Mouse (Mus musculus) forebrain, embryonic 16.5 days (tissue): ENCODE results near the gene Arhgap40. TPM values are rescaled to one million over a fixed set of nuclear protein-coding genes. Genes with fewer than 3 reads are reported as not detected.
A peak's percentile ranks its signal among the peaks of the same experiment; 100 is the strongest.

ENCODE experiments used
- ATAC-seq: fragments of 200-750 bp; cut with Nextera tagmentation; 2 replicates; pipeline ENCODE4 v1.8.0; 2017; ENCODE audit warnings: mild to moderate bottlenecking, moderate library complexity
- H3K27ac ChIP-seq: fragments of 300-500 bp; sonication (generic); 2 replicates; pipeline ENCODE4 v1.5.1; 2014; ENCODE audit warnings: low read length, control low read depth
- H3K27me3 ChIP-seq: fragments of 300-500 bp; sonication (generic); replicated peaks from 2 replicates; pipeline ENCODE4 v1.6.1; 2014; ENCODE audit warnings: low read length; ENCODE audit not compliant: control insufficient read depth, insufficient read depth
- H3K36me3 ChIP-seq: fragments of 300-500 bp; sonication (generic); 2 replicates; pipeline ENCODE4 v1.6.1; 2014; ENCODE audit not compliant: control insufficient read depth, insufficient read depth
- H3K4me1 ChIP-seq: fragments of 300-500 bp; sonication (generic); replicated peaks from 2 replicates; pipeline ENCODE4 v1.6.1; 2014; ENCODE audit warnings: low read length; ENCODE audit not compliant: control insufficient read depth, insufficient read depth
- H3K4me2 ChIP-seq: fragments of 300-500 bp; sonication (generic); 2 replicates; pipeline ENCODE4 v1.6.1; 2014; ENCODE audit warnings: mild to moderate bottlenecking, low read length, control low read depth
- H3K4me3 ChIP-seq: fragments of 300-500 bp; sonication (generic); replicated peaks from 2 replicates; pipeline ENCODE4 v1.5.1; 2014; ENCODE audit warnings: mild to moderate bottlenecking, low read length, control low read depth
- H3K9ac ChIP-seq: fragments of 300-500 bp; sonication (generic); replicated peaks from 2 replicates; pipeline ENCODE4 v1.6.1; 2014; ENCODE audit warnings: low read depth, low read length, control low read depth
- H3K9me3 ChIP-seq: fragments of 300-500 bp; sonication (generic); 2 replicates; pipeline ENCODE4 v1.6.1; 2016; ENCODE audit warnings: low read length; ENCODE audit not compliant: control insufficient read depth
- WGBS: fragments of 180-500 bp; shearing (Covaris S2); extraction: QIAGEN DNeasy Blood & Tissue Kit; methylation state at CpG from one replicate; pipeline ENCODE4 v1.1.7; 2014; 5-methylcytosine and 5-hydroxymethylcytosine counted together
- polyA plus RNA-seq: library from polyadenylated mRNA; unstranded; fragments of >200 nt; fragmentation: Nextera tagmentation; extraction: Ambion mirVana; gene quantifications from 2 replicates; pipeline ENCODE4 v1.2.1, GENCODE M21; 2015

Gene Arhgap40
- polyA plus RNA-seq, 1 experiment from 2014 or later: 0.94 TPM

GRCm38 (mm10) chr2:158590495-158590894, 77.9 kb downstream of the Arhgap40 start:
- Histone ChIP-seq H3K27me3 (no peaks in the 10 kb centered on the region), H3K4me1 (peaks cover 45% of the 10 kb centered on the region), H3K4me3 (no peak overlapping the region), H3K9ac (no peak overlapping the region), H3K4me2 (no peak overlapping the region), H3K9me3 (no peaks in the 10 kb centered on the region), H3K36me3 (no peaks in the 10 kb centered on the region), H3K27ac (no peak overlapping the region; the same call in 1 of the 2 replicates)
- ATAC-seq: no peak
- 39% methylated on average over 3 of the region's 3 CpGs for WGBS

DNA sequence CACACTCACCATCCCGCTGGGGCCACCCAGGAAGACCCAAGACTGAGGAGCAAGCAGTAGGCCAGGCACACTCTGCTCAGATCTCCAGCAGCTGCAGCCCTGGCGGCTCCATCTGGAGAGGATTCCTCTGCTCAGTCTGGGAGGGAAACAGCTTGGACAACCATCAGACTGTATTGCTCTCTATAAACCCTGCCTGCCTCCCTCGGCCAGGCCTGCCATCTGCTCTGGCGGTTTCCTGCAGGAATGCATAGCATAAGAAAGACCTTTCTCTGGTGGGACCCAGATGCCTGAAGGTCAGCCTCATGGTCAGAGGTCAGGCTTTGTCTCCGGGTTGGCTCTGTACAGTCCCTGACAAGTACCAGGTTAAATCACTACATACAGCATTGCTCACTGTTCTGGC, 78.7 kb downstream of the Arhgap40 start:
- Histone ChIP-seq H3K4me2 (no peak overlapping the region), H3K27me3 (no peaks in the 10 kb centered on the region), H3K4me1 (peaks cover 52% of the 10 kb centered on the region), H3K9ac (no peak overlapping the region), H3K27ac (no peak overlapping the region), H3K36me3 (no peaks in the 10 kb centered on the region), H3K4me3 (no peak overlapping the region), H3K9me3 (no peaks in the 10 kb centered on the region)
- WGBS: 56% methylated on average over 5 of the region's 5 CpGs
- no peak for ATAC-seq

GRCm38 (mm10) chr2:158593371-158593770, 80.8 kb downstream of the Arhgap40 start:
- Histone ChIP-seq H3K4me2 (no peak overlapping the region), H3K4me1 (peaks cover 48% of the 10 kb centered on the region), H3K27ac (no peak overlapping the region), H3K27me3 (no peaks in the 10 kb centered on the region), H3K4me3 (no peak overlapping the region), H3K9me3 (no peaks in the 10 kb centered on the region), H3K36me3 (no peaks in the 10 kb centered on the region), H3K9ac (no peak overlapping the region)
- no peak for ATAC-seq
- WGBS: 76% methylated on average over 4 of the region's 4 CpGs

DNA sequence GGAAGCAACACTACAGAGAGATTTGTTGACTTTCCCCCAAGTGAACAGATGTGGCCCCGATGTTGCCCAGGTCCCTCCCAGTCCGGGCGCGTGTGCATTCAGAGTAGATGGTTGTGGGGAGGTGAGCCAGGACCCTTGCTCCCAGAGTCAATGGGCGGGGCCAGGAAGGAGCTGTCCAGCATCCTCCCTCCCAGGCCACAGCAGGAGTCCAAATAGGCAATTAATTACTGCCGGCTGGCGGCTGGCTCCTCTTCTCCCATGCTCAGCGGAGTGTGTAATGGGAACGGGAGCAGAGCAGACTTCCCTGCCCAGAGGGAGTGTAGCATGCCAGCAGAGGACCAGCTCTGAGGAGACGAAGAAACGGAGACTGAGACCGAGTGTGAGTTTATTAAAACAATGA, 82.5 kb downstream of the Arhgap40 start:
- H3K4me3 ChIP-seq: no peak overlapping the region
- ATAC-seq: peak; percentile 73
- 1% methylated on average over 12 of the region's 12 CpGs for WGBS
- peak overlapping the region; percentile 68 for H3K27ac ChIP-seq
- 0 out of 2 replicates have a peak, but pooled peaks cover 3% of the 10 kb centered on the region for H3K27me3 ChIP-seq
- peak overlapping the region; percentile 33; the same call in 1 of the 2 replicates for H3K9ac ChIP-seq
- no peaks in the 10 kb centered on the region for H3K9me3 ChIP-seq
- peaks cover 38% of the 10 kb centered on the region for H3K4me1 ChIP-seq
- peak overlapping the region; percentile 40 for H3K4me2 ChIP-seq
- no peaks in the 10 kb centered on the region for H3K36me3 ChIP-seq

DNA sequence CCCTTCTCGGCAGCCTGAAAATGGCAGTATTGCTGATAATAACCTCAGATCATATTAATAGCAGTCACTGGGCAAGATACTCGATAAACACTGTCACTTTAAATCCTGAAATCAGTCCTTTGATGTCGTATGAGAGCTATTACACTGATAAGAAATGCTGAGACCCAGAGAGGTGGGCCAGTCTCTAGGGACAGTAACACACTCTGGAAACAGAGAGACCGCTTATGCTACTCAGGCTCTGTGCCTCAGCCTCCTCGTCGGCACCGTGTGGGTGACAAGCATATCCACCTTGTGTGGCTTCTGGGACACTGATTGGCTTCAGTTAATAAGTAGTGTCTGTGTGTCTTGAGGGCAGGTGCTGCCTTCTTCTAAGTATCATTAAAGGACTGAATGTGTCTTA, 83.0 kb downstream of the Arhgap40 start:
- H3K4me1 ChIP-seq: peaks cover 35% of the 10 kb centered on the region
- no peak overlapping the region for H3K4me3 ChIP-seq
- H3K27ac ChIP-seq: peak overlapping the region; percentile 68
- H3K36me3 ChIP-seq: no peaks in the 10 kb centered on the region
- H3K27me3 ChIP-seq: 0 out of 2 replicates have a peak, but pooled peaks cover 3% of the 10 kb centered on the region
- no peak for ATAC-seq
- peak overlapping the region; percentile 33; the same call in 1 of the 2 replicates for H3K9ac ChIP-seq
- WGBS: 9% methylated on average over 7 of the region's 7 CpGs
- peak overlapping the region; percentile 40 for H3K4me2 ChIP-seq
- no peaks in the 10 kb centered on the region for H3K9me3 ChIP-seq

DNA sequence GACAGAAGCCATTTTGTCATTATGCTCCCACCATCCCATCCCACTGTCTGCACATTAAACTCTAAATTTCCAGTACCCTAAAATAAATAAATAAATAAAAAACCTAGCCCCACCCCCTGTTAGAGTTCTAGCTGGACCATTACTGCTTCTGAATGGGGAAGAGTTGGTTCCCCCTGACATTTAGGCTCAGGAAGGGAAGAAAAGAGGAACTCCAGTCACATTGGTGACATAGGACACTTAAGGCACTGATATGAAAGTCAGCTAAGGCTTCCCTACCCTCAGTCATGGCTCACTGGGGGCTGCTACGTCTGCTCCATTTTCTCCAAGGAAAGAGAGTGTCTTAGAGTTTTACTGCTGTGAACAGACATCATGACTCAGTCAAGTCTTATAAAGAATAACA, 84.2 kb downstream of the Arhgap40 start:
- Histone ChIP-seq H3K9ac (no peak overlapping the region), H3K27ac (no peak overlapping the region), H3K27me3 (0 out of 2 replicates have a peak, but pooled peaks cover 3% of the 10 kb centered on the region), H3K4me2 (no peak overlapping the region), H3K4me3 (no peak overlapping the region), H3K36me3 (no peaks in the 10 kb centered on the region), H3K4me1 (peaks cover 28% of the 10 kb centered on the region), H3K9me3 (no peaks in the 10 kb centered on the region)
- WGBS: 75% methylated on average over 1 of the region's 1 CpGs
- ATAC-seq: no peak

Other genes with a start within 250 kb of the Arhgap40 start
- 2.4 and 3.2 TPM in 2 replicates for gene Lbp, start 206.3 kb upstream of the Arhgap40 start, polyA plus RNA-seq
- 49.7 and 217 TPM in 2 replicates for gene Snhg11, start 137.2 kb upstream of the Arhgap40 start, polyA plus RNA-seq
- 24.7 and 26.9 TPM in 2 replicates for gene Ralgapb, start 102.9 kb upstream of the Arhgap40 start, polyA plus RNA-seq
- gene Adig, start 10.2 kb upstream of the Arhgap40 start, polyA plus RNA-seq: not detected in 2 replicates
- gene Slc32a1, start 98.0 kb downstream of the Arhgap40 start, polyA plus RNA-seq: 5.9 and 7.7 TPM in 2 replicates
- 11.3 and 12.3 TPM in 2 replicates for gene Actr5, start 112.1 kb downstream of the Arhgap40 start, polyA plus RNA-seq
- gene Ppp1r16b, start 152.6 kb downstream of the Arhgap40 start, polyA plus RNA-seq: 30.3 and 33.3 TPM in 2 replicates